In genomic region chr4:126838799-126839198, GRCm38 (mm10) we compare ENCODE assay signal across 21 mouse cellular contexts.
DNase-seq lines count a peak whose midpoint lies in the region; ATAC-seq lines count a peak whose summit lies in the region.
"Had no signal": no experiment of that assay in that cellular context is flagged by ENCODE, and none has a peak within 500 bp of the region (broad histone marks: within the 10 kb centered on the region; RNA-seq: fewer than 3 reads in every experiment).

No protein-coding gene starts in this region.

- no peaks in the 10 kb centered on the region for H3K4me1 ChIP-seq in forebrain, embryonic 11.5 days (replicated peaks; ENCODE audit: control insufficient read depth, insufficient read depth, low read length)
- no peaks in the 10 kb centered on the region for H3K4me1 ChIP-seq in forebrain, embryonic 14.5 days (ENCODE audit: control insufficient read depth, insufficient read depth, low read length)
- no peaks in the 10 kb centered on the region; a peak in 2 of 4 replicates for H3K4me1 ChIP-seq in heart, embryonic 14.5 days (ENCODE audit: control insufficient read depth in 2 of 2, insufficient read depth in 2 of 2, low read length in 2 of 2)
- H3K4me1 ChIP-seq: limb, embryonic 10.5 days had no signal

- H3K27me3 ChIP-seq in forebrain, embryonic 11.5 days (ENCODE audit: control insufficient read depth, insufficient read depth, low read length): no peaks in the 10 kb centered on the region
- no peaks in the 10 kb centered on the region for H3K27me3 ChIP-seq in forebrain, embryonic 14.5 days (replicated peaks; ENCODE audit: control insufficient read depth, insufficient read depth, low read length)
- H3K27me3 ChIP-seq in heart, embryonic 14.5 days (ENCODE audit: control insufficient read depth, insufficient read depth, low read length): no peaks in the 10 kb centered on the region
- H3K27me3 ChIP-seq: neural tube, embryonic 13.5 days had no signal

- WGBS in forebrain, embryonic 11.5 days: 89% methylated on average over 7 of the region's 7 CpGs
- 88% methylated on average over 7 of the region's 7 CpGs for WGBS in forebrain, embryonic 14.5 days
- WGBS in heart, embryonic 14.5 days: 69% methylated on average over 7 of the region's 7 CpGs

- H3K4me3 ChIP-seq in forebrain, embryonic 11.5 days (ENCODE audit: low read depth, low read length): no peak overlapping the region
- H3K4me3 ChIP-seq in forebrain, embryonic 14.5 days (ENCODE audit: low read depth, low read length): no peak overlapping the region
- no peak overlapping the region for H3K4me3 ChIP-seq in heart, embryonic 14.5 days (ENCODE audit: control insufficient read depth in 1 of 2, insufficient read depth in 1 of 2, low read depth in 1 of 2, low read length in 2 of 2)
- H3K4me3 ChIP-seq: limb, embryonic 10.5 days; myocyte; neural tube, embryonic 13.5 days had no signal

- intact Hi-C loops in heart, postnatal 36 days (cut with DNase I): loop anchor here (2.0 kb wide), 1 partner anchor 284 kb away; no protein-coding TSS in a partner anchor

- no peak for ATAC-seq in forebrain, embryonic 11.5 days (replicated peaks; ENCODE audit: low FRiP score)
- no peak for ATAC-seq in forebrain, embryonic 14.5 days
- no peak for ATAC-seq in heart, embryonic 14.5 days (ENCODE audit: insufficient number of reproducible peaks, insufficient read depth, low FRiP score, low read depth)
- ATAC-seq: liver, postnatal 0 days; lung, postnatal 0 days had no signal

- no peak overlapping the region for H3K4me2 ChIP-seq in forebrain, embryonic 11.5 days (ENCODE audit: low read depth, low read length, severe bottlenecking)
- H3K4me2 ChIP-seq in forebrain, embryonic 14.5 days (ENCODE audit: low read length): no peak overlapping the region
- no peak overlapping the region for H3K4me2 ChIP-seq in heart, embryonic 14.5 days (ENCODE audit: low read length)
- H3K4me2 ChIP-seq: neural tube, embryonic 13.5 days had no signal

- no peaks in the 10 kb centered on the region for H3K9me3 ChIP-seq in forebrain, embryonic 11.5 days (ENCODE audit: control insufficient read depth, low read length)
- H3K9me3 ChIP-seq in forebrain, embryonic 14.5 days (replicated peaks; ENCODE audit: control insufficient read depth, low read length): no peaks in the 10 kb centered on the region
- no peaks in the 10 kb centered on the region for H3K9me3 ChIP-seq in heart, embryonic 14.5 days (ENCODE audit: control insufficient read depth, low read length)
- H3K9me3 ChIP-seq: limb, embryonic 10.5 days; neural tube, embryonic 13.5 days had no signal

- H3K9ac ChIP-seq in forebrain, embryonic 11.5 days (ENCODE audit: low read length): no peak overlapping the region
- H3K9ac ChIP-seq in forebrain, embryonic 14.5 days (ENCODE audit: low read length): no peak overlapping the region
- H3K9ac ChIP-seq in heart, embryonic 14.5 days (ENCODE audit: low read length): no peak overlapping the region
- H3K9ac ChIP-seq: liver, postnatal 0 days; neural tube, embryonic 13.5 days had no signal

- H3K27ac ChIP-seq in forebrain, embryonic 11.5 days (ENCODE audit: low read depth, low read length): no peak overlapping the region
- H3K27ac ChIP-seq in forebrain, embryonic 14.5 days (ENCODE audit: low read depth, low read length): no peak overlapping the region
- H3K27ac ChIP-seq in heart, embryonic 14.5 days (replicated peaks in 1 of 2; ENCODE audit: control insufficient read depth in 1 of 2, insufficient read depth in 1 of 2, low read depth in 2 of 2, low read length in 2 of 2): peak overlapping the region; percentile 17 to 28; a peak in 1 of 4 replicates
- H3K27ac ChIP-seq: hindbrain, postnatal 0 days; limb, embryonic 10.5 days; macrophage; neural tube, embryonic 13.5 days had no signal

- no peaks in the 10 kb centered on the region; the same call in 1 of the 2 replicates for H3K36me3 ChIP-seq in forebrain, embryonic 11.5 days (ENCODE audit: control insufficient read depth, insufficient read depth, low read length)
- peaks cover 61% of the 10 kb centered on the region for H3K36me3 ChIP-seq in forebrain, embryonic 14.5 days (ENCODE audit: control insufficient read depth, insufficient read depth, low read length)
- peaks cover 63% of the 10 kb centered on the region for H3K36me3 ChIP-seq in heart, embryonic 14.5 days (ENCODE audit: control insufficient read depth, insufficient read depth, low read length)

- DNase-seq in forebrain, embryonic 11.5 days (ENCODE audit: low spot score): peak; percentile 29
- no peak for DNase-seq in forebrain, embryonic 14.5 days (ENCODE audit: low spot score)
- DNase-seq in heart, postnatal 36 days: no peak
- peak; percentile 14 for DNase-seq in kidney, postnatal 14 days
- DNase-seq in kidney, adult 8-10 months: no peak
- peak; percentile 59 for DNase-seq in brain, adult 2 months (ENCODE audit: low read depth, low spot score)
- DNase-seq in MN1 (ENCODE audit: low spot score): no peak
- DNase-seq: adrenal gland, postnatal 14 days; cerebellum, adult 8-10 months; cerebellum, postnatal 36 days; embryo, embryonic 11 days; kidney, adult 11 months; liver, postnatal 0 days; thymus, postnatal 14 days had no signal

Comparison
In these comparisons a context has a peak if more than half of its experiments do, and no peak if none do; other contexts are left out.
1. DNase-seq: peak in forebrain, embryonic 11.5 days (single experiment), kidney, postnatal 14 days (single experiment) and brain, adult 2 months (single experiment); none in forebrain, embryonic 14.5 days (single experiment), heart, postnatal 36 days (0 of 2), kidney, adult 8-10 months (0 of 2) and MN1 (single experiment).
2. H3K27ac ChIP-seq: peak in heart, embryonic 14.5 days (2 of 2); none in forebrain, embryonic 11.5 days (single experiment) and forebrain, embryonic 14.5 days (single experiment).